Mouse (Mus musculus) limb, embryonic 10.5 days (tissue): ENCODE measurements around the gene Acly. TPM values are rescaled to one million over a fixed set of nuclear protein-coding genes. Genes with fewer than 3 reads are reported as not detected.
A peak's percentile ranks its signal among the peaks of the same experiment; 100 is the strongest.

Experiments
- DNase-seq: peaks from one replicate; pipeline ENCODE4 v3.0.0-alpha.2; 2017; ENCODE audit warnings: low spot score
- H3K27ac ChIP-seq: fragments of 300-500 bp; sonication (generic); 2 replicates; pipeline ENCODE4 v1.5.1; 2016; ENCODE audit warnings: mild to moderate bottlenecking
- H3K27me3 ChIP-seq: fragments of 300-500 bp; sonication (generic); 2 replicates; pipeline ENCODE4 v1.6.1; 2016; ENCODE audit warnings: low read depth, mild to moderate bottlenecking; ENCODE audit not compliant: poor library complexity, severe bottlenecking
- H3K36me3 ChIP-seq: fragments of 300-500 bp; sonication (generic); 2 replicates; pipeline ENCODE4 v1.6.1; 2016; ENCODE audit warnings: mild to moderate bottlenecking, moderate library complexity
- H3K4me1 ChIP-seq: fragments of 300-500 bp; sonication (generic); 2 replicates; pipeline ENCODE4 v1.6.1; 2016
- H3K4me3 ChIP-seq: fragments of 300-500 bp; sonication (generic); 2 replicates; pipeline ENCODE4 v1.5.1; 2016; ENCODE audit warnings: mild to moderate bottlenecking, moderate library complexity
- H3K9me3 ChIP-seq: fragments of 300-500 bp; sonication (generic); replicated peaks from 2 replicates; pipeline ENCODE4 v1.6.1; 2016; ENCODE audit warnings: mild to moderate bottlenecking
- WGBS: fragments of 180-500 bp; shearing (Covaris S2); methylation state at CpG from one replicate; pipeline ENCODE4 v1.1.7; 2016; 5-methylcytosine and 5-hydroxymethylcytosine counted together
- polyA plus RNA-seq: library from polyadenylated mRNA; unstranded; fragments of >200 nt; fragmentation: Nextera tagmentation; extraction: Ambion mirVana; gene quantifications from 2 replicates; pipeline ENCODE4 v1.2.1, GENCODE M21; 2016

Acly gene
- polyA plus RNA-seq, 1 experiment from 2014 or later, result 263 TPM

DNA sequence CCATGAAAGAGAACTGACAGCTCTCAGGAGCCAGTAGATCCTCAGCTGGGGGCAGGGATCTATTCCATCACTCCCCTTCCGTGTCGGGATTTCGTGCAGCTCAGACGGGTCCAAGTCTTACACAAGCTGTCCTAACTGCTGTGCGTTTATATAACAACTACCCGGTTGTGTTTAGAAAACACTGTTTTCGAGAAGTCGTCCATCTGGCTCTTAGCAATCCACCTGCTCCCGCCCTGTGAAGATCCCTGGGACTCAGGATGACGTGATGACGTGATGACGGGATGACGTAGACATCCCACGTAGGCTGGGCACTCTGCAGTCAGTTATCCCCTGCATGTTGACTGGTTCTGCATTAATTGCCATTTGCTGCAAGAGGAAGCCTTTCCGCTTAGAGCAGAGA lies 36.5 kb upstream of the Acly start:
- no peak for DNase-seq
- H3K27me3 ChIP-seq, result no peaks in the 10 kb centered on the region
- H3K9me3 ChIP-seq, result no peaks in the 10 kb centered on the region
- WGBS, result 83% methylated on average over 15 of the region's 15 CpGs
- no peaks in the 10 kb centered on the region for H3K36me3 ChIP-seq
- peaks cover 9% of the 10 kb centered on the region; the same call in 1 of the 2 replicates for H3K4me1 ChIP-seq
- H3K4me3 ChIP-seq, result no peak overlapping the region
- H3K27ac ChIP-seq, result no peak overlapping the region

DNA sequence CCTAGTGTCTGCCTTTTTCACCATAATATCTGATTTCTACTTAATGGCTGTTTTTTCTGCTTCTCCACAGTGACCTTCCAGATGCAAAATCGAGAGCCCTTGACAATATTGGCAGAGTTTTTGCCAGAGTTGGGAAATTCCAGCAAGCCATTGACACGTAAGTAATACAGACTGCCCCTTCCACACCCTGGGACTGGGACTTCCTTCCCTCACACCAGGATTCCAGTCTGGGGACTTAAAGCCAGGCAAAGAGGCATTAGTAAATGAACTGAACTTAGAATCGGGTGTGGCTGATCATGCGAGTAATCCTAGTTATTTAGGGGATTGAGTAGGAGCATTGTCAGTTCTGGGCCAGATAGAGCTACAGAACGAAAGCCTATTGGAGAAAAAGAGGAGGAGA lies 33.9 kb upstream of the Acly start:
- no peak for DNase-seq
- Histone ChIP-seq H3K36me3 (no peaks in the 10 kb centered on the region), H3K4me3 (no peak overlapping the region), H3K9me3 (no peaks in the 10 kb centered on the region), H3K27ac (no peak overlapping the region), H3K4me1 (peaks cover 7% of the 10 kb centered on the region; the same call in 1 of the 2 replicates), H3K27me3 (peaks cover 5% of the 10 kb centered on the region)
- 77% methylated on average over 5 of the region's 5 CpGs for WGBS

DNA sequence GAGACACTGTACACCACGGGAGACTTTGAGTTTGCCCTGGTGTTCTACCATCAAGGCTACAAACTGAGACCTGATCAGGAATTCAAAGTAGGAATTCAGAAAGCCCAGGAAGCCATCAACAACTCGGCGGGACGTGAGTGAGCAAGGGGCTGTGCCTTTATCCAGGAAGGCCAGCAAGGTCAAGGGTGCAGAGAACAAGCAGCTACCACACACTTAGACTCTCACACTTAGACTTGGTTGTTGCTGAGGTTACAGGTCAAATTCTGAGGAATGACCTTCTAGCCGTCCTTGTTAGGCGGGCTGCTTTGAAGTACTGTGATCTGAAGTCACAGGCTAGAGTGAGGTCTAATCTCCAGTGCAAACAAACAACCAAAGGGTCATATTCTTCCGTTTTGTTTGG lies 31.7 kb upstream of the Acly start:
- Histone ChIP-seq H3K4me3 (no peak overlapping the region), H3K36me3 (no peaks in the 10 kb centered on the region), H3K9me3 (no peaks in the 10 kb centered on the region), H3K4me1 (peaks cover 7% of the 10 kb centered on the region; the same call in 1 of the 2 replicates), H3K27me3 (peaks cover 5% of the 10 kb centered on the region), H3K27ac (no peak overlapping the region)
- DNase-seq, result no peak
- WGBS, result 53% methylated on average over 7 of the region's 7 CpGs

- H3K36me3 ChIP-seq, result no peaks in the 10 kb centered on the region
- no peak overlapping the region for H3K4me3 ChIP-seq
- peaks cover 7% of the 10 kb centered on the region; the same call in 1 of the 2 replicates for H3K4me1 ChIP-seq
- H3K27me3 ChIP-seq, result peaks cover 5% of the 10 kb centered on the region
- 83% methylated on average over 3 of the region's 3 CpGs for WGBS
- no peak for DNase-seq
- no peaks in the 10 kb centered on the region for H3K9me3 ChIP-seq
- H3K27ac ChIP-seq, result no peak overlapping the region
These were observed 29.8 kb upstream of the Acly start for GRCm38 (mm10) chr11:100557563-100557962.

DNA sequence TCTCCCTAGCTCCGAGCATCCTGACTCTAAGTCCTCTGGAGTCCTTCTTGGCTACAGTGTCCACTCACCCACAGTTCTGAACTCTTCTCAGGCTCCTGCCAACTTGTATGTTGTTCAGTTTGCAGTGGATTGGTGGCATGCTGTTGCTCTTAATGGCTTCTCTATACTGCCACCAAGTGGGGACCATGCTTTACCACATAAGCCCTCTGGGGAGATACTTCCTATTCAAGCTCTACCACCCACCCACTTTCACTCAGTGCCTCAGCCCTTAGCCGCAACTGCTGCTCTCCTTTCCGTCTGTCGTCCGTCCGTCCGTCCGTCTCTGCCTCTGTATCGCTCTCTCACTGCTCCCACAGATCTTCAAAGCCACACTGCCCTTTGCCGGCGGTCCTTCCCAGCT lies 27.8 kb upstream of the Acly start:
- 19% methylated on average over 11 of the region's 11 CpGs for WGBS
- no peaks in the 10 kb centered on the region for H3K9me3 ChIP-seq
- peaks cover 5% of the 10 kb centered on the region for H3K27me3 ChIP-seq
- H3K4me3 ChIP-seq, result no peak overlapping the region
- no peaks in the 10 kb centered on the region for H3K36me3 ChIP-seq
- peaks cover 7% of the 10 kb centered on the region; the same call in 1 of the 2 replicates for H3K4me1 ChIP-seq
- no peak overlapping the region for H3K27ac ChIP-seq
- no peak for DNase-seq

- WGBS, result 89% methylated on average over 4 of the region's 4 CpGs
These were observed 25.0 kb upstream of the Acly start for GRCm38 (mm10) chr11:100552842-100553241.

DNA sequence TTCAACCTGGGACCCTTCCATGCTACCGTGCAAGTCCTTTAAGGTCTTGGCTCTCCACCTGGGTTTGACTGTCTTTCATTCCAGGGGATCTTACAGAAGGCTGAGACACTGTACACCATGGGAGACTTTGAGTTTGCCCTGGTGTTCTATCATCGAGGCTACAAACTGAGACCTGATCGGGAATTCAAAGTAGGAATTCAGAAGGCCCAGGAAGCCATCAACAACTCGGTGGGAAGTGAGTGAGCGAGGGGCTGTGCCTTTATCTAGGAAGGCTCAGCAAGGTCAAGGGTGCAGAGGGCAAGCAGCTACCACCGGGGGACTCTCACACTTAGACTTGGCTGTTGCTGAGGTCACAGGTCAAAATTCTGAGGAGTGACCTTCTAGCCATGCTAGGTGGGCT lies 22.3 kb upstream of the Acly start:
- Histone ChIP-seq H3K4me3 (no peak overlapping the region), H3K27me3 (no peaks in the 10 kb centered on the region), H3K36me3 (no peaks in the 10 kb centered on the region), H3K27ac (no peak overlapping the region), H3K4me1 (peaks cover 11% of the 10 kb centered on the region), H3K9me3 (no peaks in the 10 kb centered on the region)
- 71% methylated on average over 6 of the region's 6 CpGs for WGBS
- no peak for DNase-seq

More at GRCm38 (mm10) chr11:100552842-100553241, 25.0 kb upstream of the Acly start:
- peaks cover 5% of the 10 kb centered on the region for H3K27me3 ChIP-seq
- no peaks in the 10 kb centered on the region for H3K36me3 ChIP-seq
- DNase-seq, result no peak
- H3K4me3 ChIP-seq, result no peak overlapping the region
- H3K9me3 ChIP-seq, result no peaks in the 10 kb centered on the region
- no peak overlapping the region for H3K27ac ChIP-seq
- H3K4me1 ChIP-seq, result peaks cover 4% of the 10 kb centered on the region; the same call in 1 of the 2 replicates

- Histone ChIP-seq H3K27ac (no peak overlapping the region), H3K36me3 (no peaks in the 10 kb centered on the region), H3K4me1 (peaks cover 17% of the 10 kb centered on the region), H3K9me3 (no peaks in the 10 kb centered on the region), H3K4me3 (no peak overlapping the region), H3K27me3 (no peaks in the 10 kb centered on the region)
- DNase-seq, result no peak
- WGBS, result 86% methylated on average over 8 of the region's 8 CpGs
These were observed 21.7 kb upstream of the Acly start for GRCm38 (mm10) chr11:100549466-100549865.

DNA sequence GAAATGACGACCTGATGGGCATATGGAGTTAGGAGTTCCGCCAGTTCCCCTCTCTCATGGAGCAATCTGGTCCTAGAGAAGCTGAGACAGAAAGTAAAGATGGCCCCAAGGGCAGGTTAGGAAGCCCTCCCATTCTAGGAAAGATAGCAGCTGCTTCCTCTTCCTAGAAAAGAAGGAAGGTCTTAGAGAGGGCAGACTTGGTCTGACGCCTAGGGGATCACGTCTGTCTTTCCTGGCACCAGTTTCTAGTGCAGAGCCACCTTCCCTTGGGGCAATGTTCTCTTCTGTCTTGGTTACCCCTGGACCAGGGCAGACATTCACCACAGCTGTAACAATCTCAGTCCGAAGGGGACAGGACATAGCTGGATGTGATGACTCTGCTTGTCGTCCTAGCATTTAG lies 20.3 kb upstream of the Acly start:
- 83% methylated on average over 6 of the region's 6 CpGs for WGBS
- H3K27me3 ChIP-seq, result no peaks in the 10 kb centered on the region
- H3K36me3 ChIP-seq, result no peaks in the 10 kb centered on the region
- no peak for DNase-seq
- H3K27ac ChIP-seq, result no peak overlapping the region
- peaks cover 18% of the 10 kb centered on the region for H3K4me1 ChIP-seq
- H3K4me3 ChIP-seq, result no peak overlapping the region
- no peaks in the 10 kb centered on the region for H3K9me3 ChIP-seq

DNA sequence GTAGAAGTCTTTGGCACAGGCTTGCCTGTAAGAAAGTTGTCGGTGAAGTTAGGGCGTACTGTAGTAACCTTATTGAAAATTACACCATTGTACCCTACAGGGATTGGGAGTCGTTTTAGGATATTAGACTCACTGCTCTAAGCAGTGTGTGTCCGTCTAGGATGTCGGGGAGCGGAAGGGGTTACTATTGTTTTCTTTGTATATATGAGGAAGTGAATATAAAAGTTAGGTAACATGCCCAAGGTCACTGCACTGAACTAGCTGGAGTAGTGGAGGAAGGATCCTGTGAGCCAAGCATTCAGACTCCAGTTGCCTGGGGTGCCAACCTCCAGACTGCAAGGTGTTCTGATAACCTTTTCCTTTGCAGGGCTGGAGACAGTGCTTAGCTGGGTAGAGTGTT lies 19.2 kb upstream of the Acly start:
- Histone ChIP-seq H3K27me3 (no peaks in the 10 kb centered on the region), H3K9me3 (no peaks in the 10 kb centered on the region), H3K27ac (no peak overlapping the region), H3K4me1 (peaks cover 18% of the 10 kb centered on the region), H3K36me3 (no peaks in the 10 kb centered on the region), H3K4me3 (no peak overlapping the region)
- 90% methylated on average over 6 of the region's 6 CpGs for whole genome bisulfite sequencing
- DNase-seq, result no peak

DNA sequence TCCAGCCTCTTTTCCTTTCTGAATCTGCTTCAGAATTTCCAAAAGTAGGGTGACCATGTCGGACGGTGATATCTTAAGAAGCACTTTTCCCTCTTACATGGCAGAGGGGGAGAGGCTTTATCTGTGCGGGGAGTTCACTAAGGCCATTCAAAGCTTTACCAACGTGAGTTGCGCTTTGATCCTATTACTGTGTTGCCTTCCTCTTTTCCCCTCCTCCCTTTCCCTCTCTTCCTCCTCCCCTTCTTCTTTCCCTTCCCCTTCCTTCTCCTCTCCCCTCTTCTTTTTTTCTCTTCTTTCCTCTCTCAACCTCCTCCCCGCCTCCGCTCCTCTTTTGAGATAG lies 17.9 kb upstream of the Acly start:
- Histone ChIP-seq H3K36me3 (no peaks in the 10 kb centered on the region), H3K27me3 (no peaks in the 10 kb centered on the region), H3K27ac (peak overlapping the region; percentile 76), H3K9me3 (no peaks in the 10 kb centered on the region), H3K4me1 (peaks cover 18% of the 10 kb centered on the region), H3K4me3 (peak overlapping the region; percentile 51)
- WGBS, result 26% methylated on average over 7 of the region's 7 CpGs
- DNase-seq, result no peak

GRCm38 (mm10) chr11:100544832-100545745 lies 17.3 kb upstream of the Acly start, which contains the start of gene Ttc25:
TSS of gene Ttc25 (plus strand) at chr11:100545607.
- H3K4me1 ChIP-seq, result peaks cover 18% of the 10 kb centered on the region
- no peaks in the 10 kb centered on the region for H3K9me3 ChIP-seq
- H3K4me3 ChIP-seq, result peak within 1 kb of the TSS; percentile 51
- H3K27ac ChIP-seq, result peak within 1 kb of the TSS; percentile 76
- H3K27me3 ChIP-seq, result no peaks in the 10 kb centered on the region
- H3K36me3 ChIP-seq, result no peaks in the 10 kb centered on the region
- WGBS, result 6% methylated on average over 28 of the region's 28 CpGs
- peak; percentile 93 for DNase-seq

- Histone ChIP-seq H3K9me3 (no peaks in the 10 kb centered on the region), H3K4me3 (no peak overlapping the region), H3K27ac (no peak overlapping the region), H3K36me3 (no peaks in the 10 kb centered on the region), H3K27me3 (no peaks in the 10 kb centered on the region), H3K4me1 (peaks cover 18% of the 10 kb centered on the region)
- DNase-seq, result no peak
- WGBS, result 93% methylated on average over 2 of the region's 2 CpGs
These were observed 13.8 kb upstream of the Acly start for GRCm38 (mm10) chr11:100541577-100541976.
